Mouse (Mus musculus): ENCODE measurements around the gene Atad2b.

DNA sequence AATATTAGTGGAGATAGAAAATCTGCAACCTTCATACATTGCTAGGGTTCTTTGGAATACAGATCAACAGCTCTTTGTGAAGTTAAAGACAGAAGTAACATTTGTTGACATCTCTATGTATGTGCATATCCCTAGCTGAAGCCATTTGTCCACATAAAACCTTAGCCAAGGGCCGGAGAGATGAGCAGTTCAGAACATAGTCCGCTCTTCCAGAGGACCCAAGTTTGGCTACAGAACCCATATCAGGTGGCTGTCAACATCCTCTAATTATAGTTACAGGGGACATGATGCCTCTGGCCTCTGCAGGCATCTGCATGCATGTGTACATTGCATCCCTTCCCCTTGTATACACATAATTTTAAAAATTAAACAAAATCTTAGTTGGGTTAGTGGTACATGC, 27.9 kb upstream of the Atad2b start:
- TF ChIP-seq CTCF (IDR thresholded peaks at IDR 0.05; ENCODE audit: low read depth) (no peak), EP300 (IDR thresholded peaks at IDR 0.05; ENCODE audit: low read depth) (no peak)
